Mouse (Mus musculus): ENCODE results near the gene Apbb2.

Gene Apbb2

GRCm38 (mm10) chr5:66518411-66519006 is 100.1 kb downstream of the Apbb2 start:
- Histone ChIP-seq H3K27me3 (ENCODE audit: insufficient read depth, low read length) (no peaks in the 10 kb centered on the region), H3K36me3 (ENCODE audit: insufficient read depth, low read length) (no peaks in the 10 kb centered on the region), H3K4me3 (replicated peaks; ENCODE audit: low read length) (no peak overlapping the region), H3K4me1 (replicated peaks; ENCODE audit: low read depth, low read length) (peaks cover 13% of the 10 kb centered on the region), H3K9me3 (ENCODE audit: low read length) (no peaks in the 10 kb centered on the region)
- TF ChIP-seq CTCF (conservative IDR thresholded peaks at IDR 0.05; ENCODE audit: low read length) (no peak), NANOG (IDR thresholded peaks at IDR 0.05; ENCODE audit: borderline replicate concordance, low read length) (no peak), POU5F1 (IDR thresholded peaks at IDR 0.05; ENCODE audit: borderline replicate concordance, low read length) (no peak)

DNA sequence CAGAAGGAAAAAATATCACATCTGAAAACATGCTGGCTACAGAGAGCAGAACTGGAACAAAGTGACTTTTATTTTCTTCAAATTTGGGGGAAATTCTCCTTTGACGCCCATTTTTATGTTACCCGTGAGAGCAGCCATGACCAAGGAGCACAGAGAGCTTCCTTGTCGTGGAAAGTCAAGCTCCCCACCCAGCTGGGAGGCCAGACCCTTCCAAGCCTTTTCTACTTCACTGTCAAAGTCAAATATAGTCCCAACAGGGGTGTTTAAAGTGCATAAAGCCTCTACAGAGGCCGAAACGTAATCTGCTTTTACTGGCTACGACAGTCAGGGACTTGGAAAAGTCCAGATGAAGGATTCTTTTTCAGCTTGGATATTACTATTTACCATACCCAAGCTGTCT is 101.1 kb downstream of the Apbb2 start:
- Histone ChIP-seq H3K9me3 (ENCODE audit: low read length) (no peaks in the 10 kb centered on the region), H3K4me1 (replicated peaks; ENCODE audit: low read depth, low read length) (peaks cover 10% of the 10 kb centered on the region), H3K4me3 (replicated peaks; ENCODE audit: low read length) (no peak overlapping the region), H3K27me3 (ENCODE audit: insufficient read depth, low read length) (no peaks in the 10 kb centered on the region), H3K36me3 (ENCODE audit: insufficient read depth, low read length) (no peaks in the 10 kb centered on the region)
- no peak for TF ChIP-seq NANOG (IDR thresholded peaks at IDR 0.05; ENCODE audit: borderline replicate concordance, low read length)

GRCm38 (mm10) chr5:66516311-66516710 is 102.3 kb downstream of the Apbb2 start:
- H3K4me3 ChIP-seq (replicated peaks; ENCODE audit: low read length): no peak overlapping the region
- H3K36me3 ChIP-seq (ENCODE audit: insufficient read depth, low read length): no peaks in the 10 kb centered on the region
- peaks cover 10% of the 10 kb centered on the region for H3K4me1 ChIP-seq (replicated peaks; ENCODE audit: low read depth, low read length)
- TF ChIP-seq POU5F1 (IDR thresholded peaks at IDR 0.05; ENCODE audit: borderline replicate concordance, low read length) (no peak), CTCF (conservative IDR thresholded peaks at IDR 0.05; ENCODE audit: low read length) (no peak), NANOG (IDR thresholded peaks at IDR 0.05; ENCODE audit: borderline replicate concordance, low read length) (no peak)
- H3K9me3 ChIP-seq (ENCODE audit: low read length): no peaks in the 10 kb centered on the region
- no peaks in the 10 kb centered on the region for H3K27me3 ChIP-seq (ENCODE audit: insufficient read depth, low read length)

DNA sequence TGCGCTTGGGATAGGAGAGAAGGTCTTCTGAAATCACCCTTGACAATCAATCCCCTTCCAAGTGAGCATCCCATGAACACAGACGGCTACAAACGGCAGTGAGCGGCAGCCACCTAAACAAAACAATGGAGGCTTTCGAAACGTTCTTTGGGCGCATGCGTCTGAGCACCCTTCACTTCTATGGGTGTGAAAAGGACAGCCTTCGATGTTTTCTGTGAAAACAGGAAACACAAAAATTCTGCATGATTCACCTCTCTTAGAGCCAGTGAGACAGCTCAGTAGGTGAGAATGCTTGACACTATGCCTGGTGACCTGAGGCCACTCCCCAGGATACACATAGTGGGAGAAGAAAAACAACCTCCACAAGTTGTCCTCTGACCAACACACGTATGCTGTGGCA is 103.3 kb downstream of the Apbb2 start:
- Histone ChIP-seq H3K9me3 (ENCODE audit: low read length) (no peaks in the 10 kb centered on the region), H3K4me1 (replicated peaks; ENCODE audit: low read depth, low read length) (peaks cover 10% of the 10 kb centered on the region), H3K27me3 (ENCODE audit: insufficient read depth, low read length) (no peaks in the 10 kb centered on the region), H3K36me3 (ENCODE audit: insufficient read depth, low read length) (no peaks in the 10 kb centered on the region), H3K4me3 (replicated peaks; ENCODE audit: low read length) (no peak overlapping the region)
- no peak for TF ChIP-seq CTCF (conservative IDR thresholded peaks at IDR 0.05; ENCODE audit: low read length)
- TF ChIP-seq POU5F1 (IDR thresholded peaks at IDR 0.05; ENCODE audit: borderline replicate concordance, low read length): no peak
- TF ChIP-seq NANOG (IDR thresholded peaks at IDR 0.05; ENCODE audit: borderline replicate concordance, low read length): no peak

GRCm38 (mm10) chr5:66514659-66515058 is 103.9 kb downstream of the Apbb2 start:
- TF ChIP-seq CTCF (conservative IDR thresholded peaks at IDR 0.05; ENCODE audit: low read length): no peak
- no peak for TF ChIP-seq NANOG (IDR thresholded peaks at IDR 0.05; ENCODE audit: borderline replicate concordance, low read length)
- no peak for TF ChIP-seq POU5F1 (IDR thresholded peaks at IDR 0.05; ENCODE audit: borderline replicate concordance, low read length)
- Histone ChIP-seq H3K4me3 (replicated peaks; ENCODE audit: low read length) (no peak overlapping the region), H3K27me3 (ENCODE audit: insufficient read depth, low read length) (no peaks in the 10 kb centered on the region), H3K36me3 (ENCODE audit: insufficient read depth, low read length) (no peaks in the 10 kb centered on the region), H3K4me1 (replicated peaks; ENCODE audit: low read depth, low read length) (peaks cover 10% of the 10 kb centered on the region), H3K9me3 (ENCODE audit: low read length) (no peaks in the 10 kb centered on the region)

- H3K4me3 ChIP-seq (replicated peaks; ENCODE audit: low read length): no peak overlapping the region
- peaks cover 7% of the 10 kb centered on the region for H3K4me1 ChIP-seq (replicated peaks; ENCODE audit: low read depth, low read length)
- TF ChIP-seq CTCF (conservative IDR thresholded peaks at IDR 0.05; ENCODE audit: low read length) (no peak), NANOG (IDR thresholded peaks at IDR 0.05; ENCODE audit: borderline replicate concordance, low read length) (no peak), POU5F1 (IDR thresholded peaks at IDR 0.05; ENCODE audit: borderline replicate concordance, low read length) (no peak)
Measured at GRCm38 (mm10) chr5:66513412-66513811, 105.2 kb downstream of the Apbb2 start.

DNA sequence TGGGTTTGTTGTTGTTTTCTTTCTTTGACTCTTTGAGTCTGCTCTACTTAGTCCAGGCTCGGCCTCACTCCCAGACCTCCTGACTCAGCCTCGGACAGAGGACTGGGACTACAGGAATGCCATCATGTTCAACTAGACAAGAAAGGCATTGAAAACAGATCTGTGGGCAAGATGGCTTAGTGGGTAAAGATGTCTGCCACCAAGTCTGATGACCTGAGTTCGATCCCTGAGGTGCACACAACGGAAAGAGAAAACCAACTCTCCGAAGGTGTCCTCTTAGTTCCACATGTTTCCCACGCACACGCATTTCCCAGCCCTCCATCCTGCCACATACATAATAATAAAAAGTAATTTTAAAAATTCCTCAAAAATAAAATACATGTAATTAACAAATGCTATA is 106.1 kb downstream of the Apbb2 start:
- H3K4me3 ChIP-seq (replicated peaks; ENCODE audit: low read length): no peak overlapping the region
- no peaks in the 10 kb centered on the region for H3K36me3 ChIP-seq (ENCODE audit: insufficient read depth, low read length)
- 0 out of 2 replicates have a peak, but pooled peaks cover 3% of the 10 kb centered on the region for H3K4me1 ChIP-seq (replicated peaks; ENCODE audit: low read depth, low read length)
- no peaks in the 10 kb centered on the region for H3K27me3 ChIP-seq (ENCODE audit: insufficient read depth, low read length)
- H3K9me3 ChIP-seq (ENCODE audit: low read length): no peaks in the 10 kb centered on the region
- TF ChIP-seq NANOG (IDR thresholded peaks at IDR 0.05; ENCODE audit: borderline replicate concordance, low read length) (no peak), POU5F1 (IDR thresholded peaks at IDR 0.05; ENCODE audit: borderline replicate concordance, low read length) (no peak), CTCF (conservative IDR thresholded peaks at IDR 0.05; ENCODE audit: low read length) (no peak)

More at GRCm38 (mm10) chr5:66513412-66513811, 105.2 kb downstream of the Apbb2 start:
- Histone ChIP-seq H3K9me3 (ENCODE audit: low read length) (no peaks in the 10 kb centered on the region), H3K27me3 (ENCODE audit: insufficient read depth, low read length) (no peaks in the 10 kb centered on the region), H3K36me3 (ENCODE audit: insufficient read depth, low read length) (no peaks in the 10 kb centered on the region)

DNA sequence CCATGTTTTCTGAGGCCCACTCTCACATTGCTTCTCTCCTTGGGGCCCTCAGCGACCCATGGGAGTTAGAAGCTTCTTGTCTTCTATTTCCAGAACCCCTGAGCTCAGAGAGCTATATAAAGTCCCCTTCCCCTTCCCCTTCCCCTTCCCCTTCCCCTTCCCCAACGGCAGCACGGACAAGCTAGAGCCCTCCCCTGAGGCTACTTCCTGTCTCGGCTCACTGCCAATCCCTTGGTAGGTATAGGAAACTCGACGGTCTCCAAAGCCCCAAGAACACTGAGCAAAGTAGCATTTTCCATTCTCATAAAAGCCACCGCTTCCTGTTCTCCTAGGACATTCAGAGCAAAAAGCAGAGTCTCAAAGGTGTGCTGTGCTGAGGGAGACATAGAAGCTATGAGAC is 107.9 kb downstream of the Apbb2 start:
- TF ChIP-seq NANOG (IDR thresholded peaks at IDR 0.05; ENCODE audit: borderline replicate concordance, low read length) (no peak), POU5F1 (IDR thresholded peaks at IDR 0.05; ENCODE audit: borderline replicate concordance, low read length) (no peak), CTCF (conservative IDR thresholded peaks at IDR 0.05; ENCODE audit: low read length) (no peak)
- H3K27me3 ChIP-seq (ENCODE audit: insufficient read depth, low read length): no peaks in the 10 kb centered on the region
- H3K4me3 ChIP-seq (replicated peaks; ENCODE audit: low read length): no peak overlapping the region
- no peaks in the 10 kb centered on the region for H3K9me3 ChIP-seq (ENCODE audit: low read length)
- no peaks in the 10 kb centered on the region for H3K36me3 ChIP-seq (ENCODE audit: insufficient read depth, low read length)
- 0 out of 2 replicates have a peak, but pooled peaks cover 3% of the 10 kb centered on the region for H3K4me1 ChIP-seq (replicated peaks; ENCODE audit: low read depth, low read length)

- no peak overlapping the region for H3K4me3 ChIP-seq (replicated peaks; ENCODE audit: low read length)
- H3K4me1 ChIP-seq (replicated peaks; ENCODE audit: low read depth, low read length): peaks cover 2% of the 10 kb centered on the region
- H3K36me3 ChIP-seq (ENCODE audit: insufficient read depth, low read length): no peaks in the 10 kb centered on the region
- H3K27me3 ChIP-seq (ENCODE audit: insufficient read depth, low read length): no peaks in the 10 kb centered on the region
- no peaks in the 10 kb centered on the region for H3K9me3 ChIP-seq (ENCODE audit: low read length)
- TF ChIP-seq NANOG (IDR thresholded peaks at IDR 0.05; ENCODE audit: borderline replicate concordance, low read length): no peak
- no peak for TF ChIP-seq POU5F1 (IDR thresholded peaks at IDR 0.05; ENCODE audit: borderline replicate concordance, low read length)
Measured at GRCm38 (mm10) chr5:66509151-66509550, 109.4 kb downstream of the Apbb2 start.
